Mouse (Mus musculus) lung, postnatal 0 days (tissue): Measurements from ENCODE around the gene Gm49361. TPM values are rescaled to one million over a fixed set of nuclear protein-coding genes. Genes with fewer than 3 reads are reported as not detected.
A peak's percentile ranks its signal among the peaks of the same experiment; 100 is the strongest.

Experiments used
- ATAC-seq: fragments of 200-750 bp; cut with Nextera tagmentation; 2 replicates; pipeline ENCODE4 v1.8.0; 2017; ENCODE audit warnings: moderate library complexity
- DNase-seq: peaks from one replicate; pipeline ENCODE4 v3.0.0-alpha.2; 2016; ENCODE audit warnings: low spot score
- H3K27ac ChIP-seq: fragments of 300-500 bp; sonication (generic); 2 replicates; pipeline ENCODE4 v1.5.1; 2014; ENCODE audit warnings: antibody characterized with exemption, mild to moderate bottlenecking, low read length, mixed read lengths
- H3K27me3 ChIP-seq: fragments of 300-500 bp; sonication (generic); replicated peaks from 2 replicates; pipeline ENCODE4 v1.6.1; 2014; ENCODE audit warnings: low read length, mixed read lengths; ENCODE audit not compliant: insufficient read depth
- H3K36me3 ChIP-seq: fragments of 300-500 bp; sonication (generic); 2 replicates; pipeline ENCODE4 v1.6.1; 2014; ENCODE audit warnings: low read length, mixed read lengths; ENCODE audit not compliant: insufficient read depth
- H3K4me1 ChIP-seq: fragments of 300-500 bp; sonication (generic); 2 replicates; pipeline ENCODE4 v1.6.1; 2014; ENCODE audit warnings: antibody characterized with exemption, low read depth, low read length, mixed read lengths; ENCODE audit not compliant: insufficient read depth
- H3K4me2 ChIP-seq: fragments of 300-500 bp; sonication (generic); replicated peaks from 2 replicates; pipeline ENCODE4 v1.6.1; 2014; ENCODE audit warnings: low read depth, mild to moderate bottlenecking, low read length, moderate library complexity, mixed read lengths
- H3K4me3 ChIP-seq: fragments of 300-500 bp; sonication (generic); 2 replicates; pipeline ENCODE4 v1.5.1; 2014; ENCODE audit warnings: low read depth, low read length
- H3K9ac ChIP-seq: fragments of 300-500 bp; sonication (generic); replicated peaks from 2 replicates; pipeline ENCODE4 v1.6.1; 2014; ENCODE audit warnings: low read depth, mild to moderate bottlenecking
- H3K9me3 ChIP-seq: fragments of 300-500 bp; sonication (generic); 2 replicates; pipeline ENCODE4 v1.6.1; 2016; ENCODE audit warnings: low read length, mixed read lengths
- CTCF ChIP-seq: IDR thresholded peaks from 2 replicates; pipeline ENCODE4 v1.5.1; 2016; ENCODE audit warnings: antibody characterized with exemption, mild to moderate bottlenecking
- EP300 ChIP-seq: IDR thresholded peaks from 2 replicates; pipeline ENCODE4 v1.6.1; 2016; ENCODE audit warnings: antibody characterized with exemption, mild to moderate bottlenecking, control low read depth
- WGBS: fragments of 180-500 bp; shearing (Covaris S2); extraction: QIAGEN DNeasy Blood & Tissue Kit; methylation state at CpG from one replicate; pipeline ENCODE4 v1.1.7; 2014; 5-methylcytosine and 5-hydroxymethylcytosine counted together
- polyA plus RNA-seq: library from polyadenylated mRNA; unstranded; fragments of >200 nt; fragmentation: Nextera tagmentation; extraction: Ambion mirVana; gene quantifications from 2 replicates; pipeline ENCODE4 v1.2.1, GENCODE M21; 2015

Gene Gm49361
- polyA plus RNA-seq, 1 experiment from 2014 or later: not detected

- Histone ChIP-seq H3K4me3 (no peak overlapping the region), H3K27me3 (no peaks in the 10 kb centered on the region), H3K36me3 (no peaks in the 10 kb centered on the region), H3K4me2 (no peak overlapping the region), H3K9me3 (no peaks in the 10 kb centered on the region), H3K4me1 (no peaks in the 10 kb centered on the region), H3K9ac (no peak overlapping the region), H3K27ac (no peak overlapping the region)
- WGBS: 61% methylated on average over 2 of the region's 2 CpGs
- no peak for DNase-seq
- TF ChIP-seq CTCF (no peak), EP300 (no peak)
- ATAC-seq: no peak
These were observed 3.6 kb upstream of the Gm49361 start for GRCm38 (mm10) chr14:57749501-57749900.

GRCm38 (mm10) chr14:57745291-57745969, 473 bp downstream of the Gm49361 start:
- peak; percentile 71 for ATAC-seq
- H3K27me3 ChIP-seq: no peaks in the 10 kb centered on the region
- peak overlapping the region; percentile 99 for H3K27ac ChIP-seq
- H3K4me1 ChIP-seq: peaks cover 3% of the 10 kb centered on the region; the same call in 1 of the 2 replicates
- peak overlapping the region; percentile 96 for H3K9ac ChIP-seq
- H3K9me3 ChIP-seq: no peaks in the 10 kb centered on the region
- no peak for TF ChIP-seq CTCF
- TF ChIP-seq EP300: no peak
- no peaks in the 10 kb centered on the region for H3K36me3 ChIP-seq
- H3K4me3 ChIP-seq: peak overlapping the region; percentile 99
- under 1% methylated on average over 51 of the region's 103 CpGs for WGBS
- peak overlapping the region; percentile 80 for H3K4me2 ChIP-seq
- peak; percentile 56 for DNase-seq

GRCm38 (mm10) chr14:57744547-57744946, 1.4 kb downstream of the Gm49361 start:
- WGBS: 1% methylated on average over 8 of the region's 8 CpGs
- TF ChIP-seq CTCF (no peak), EP300 (no peak)
- no peaks in the 10 kb centered on the region for H3K27me3 ChIP-seq
- ATAC-seq (no peak), DNase-seq (peak; percentile 75)
- H3K4me3 ChIP-seq: peak overlapping the region; percentile 99
- H3K27ac ChIP-seq: peak overlapping the region; percentile 99; the same call in 1 of the 2 replicates
- H3K36me3 ChIP-seq: no peaks in the 10 kb centered on the region
- H3K4me2 ChIP-seq: peak overlapping the region; percentile 80
- H3K9me3 ChIP-seq: no peaks in the 10 kb centered on the region
- H3K4me1 ChIP-seq: peaks cover 3% of the 10 kb centered on the region; the same call in 1 of the 2 replicates
- H3K9ac ChIP-seq: no peak overlapping the region; the same call in 1 of the 2 replicates

- H3K36me3 ChIP-seq: no peaks in the 10 kb centered on the region
- DNase-seq (no peak), ATAC-seq (no peak)
- H3K4me2 ChIP-seq: no peak overlapping the region
- H3K27me3 ChIP-seq: no peaks in the 10 kb centered on the region
- no peak overlapping the region for H3K9ac ChIP-seq
- H3K4me1 ChIP-seq: peaks cover 9% of the 10 kb centered on the region; the same call in 1 of the 2 replicates
- no peaks in the 10 kb centered on the region for H3K9me3 ChIP-seq
- TF ChIP-seq EP300: no peak
- no peak for TF ChIP-seq CTCF
- WGBS: 76% methylated on average over 8 of the region's 8 CpGs
- H3K27ac ChIP-seq: no peak overlapping the region
- no peak overlapping the region for H3K4me3 ChIP-seq
These were observed 5.3 kb downstream of the Gm49361 start for GRCm38 (mm10) chr14:57740651-57741050.

GRCm38 (mm10) chr14:57737089-57737488, 8.8 kb downstream of the Gm49361 start:
- H3K9ac ChIP-seq: no peak overlapping the region
- H3K4me3 ChIP-seq: no peak overlapping the region
- no peaks in the 10 kb centered on the region for H3K36me3 ChIP-seq
- H3K27me3 ChIP-seq: no peaks in the 10 kb centered on the region
- 0 out of 2 replicates have a peak, but pooled peaks have one; percentile 23 for ATAC-seq
- no peak for DNase-seq
- peaks cover 15% of the 10 kb centered on the region; the same call in 1 of the 2 replicates for H3K4me1 ChIP-seq
- H3K4me2 ChIP-seq: no peak overlapping the region
- H3K9me3 ChIP-seq: no peaks in the 10 kb centered on the region
- H3K27ac ChIP-seq: no peak overlapping the region
- TF ChIP-seq CTCF (no peak), EP300 (no peak)

GRCm38 (mm10) chr14:57736141-57736540, 9.8 kb downstream of the Gm49361 start:
- H3K9me3 ChIP-seq: no peaks in the 10 kb centered on the region
- DNase-seq (no peak), ATAC-seq (no peak)
- no peak overlapping the region for H3K27ac ChIP-seq
- H3K36me3 ChIP-seq: no peaks in the 10 kb centered on the region
- H3K4me3 ChIP-seq: no peak overlapping the region
- 29% methylated on average over 4 of the region's 4 CpGs for WGBS
- no peak for TF ChIP-seq CTCF
- no peak for TF ChIP-seq EP300
- H3K4me2 ChIP-seq: no peak overlapping the region
- H3K4me1 ChIP-seq: peaks cover 19% of the 10 kb centered on the region
- H3K9ac ChIP-seq: no peak overlapping the region
- no peaks in the 10 kb centered on the region for H3K27me3 ChIP-seq
